In genomic region chr2:5137500-5138286, GRCm38 (mm10) we compare ENCODE assay signal across 8 mouse cellular contexts. TPM values are rescaled to one million over a fixed set of nuclear protein-coding genes. Genes with fewer than 3 reads are reported as not detected.
DNase-seq lines count a peak whose midpoint lies in the region; ATAC-seq lines count a peak whose summit lies in the region.

Gene Ccdc3, plus strand, starts transcription at chr2:5137776.

- H3K9me3 ChIP-seq in intestine, embryonic 16.5 days (ENCODE audit: control insufficient read depth, low read length) = no peaks in the 10 kb centered on the region
- no peaks in the 10 kb centered on the region for H3K9me3 ChIP-seq in neural tube, embryonic 12.5 days

- WGBS in intestine, embryonic 16.5 days = under 1% methylated on average over 76 of the region's 78 CpGs
- under 1% methylated on average over 78 of the region's 78 CpGs for WGBS in neural tube, embryonic 12.5 days

- H3K36me3 ChIP-seq in intestine, embryonic 16.5 days (ENCODE audit: control insufficient read depth, insufficient read depth, low read length) = no peaks in the 10 kb centered on the region
- H3K36me3 ChIP-seq in neural tube, embryonic 12.5 days = no peaks in the 10 kb centered on the region

- peak; percentile 44; the same call in 1 of the 2 replicates for ATAC-seq in frontal cortex, adult (ENCODE audit: low TSS enrichment)
- peak; percentile 72 for ATAC-seq in intestine, embryonic 16.5 days
- peak; percentile 46; the same call in 1 of the 2 replicates for ATAC-seq in neural tube, embryonic 12.5 days (ENCODE audit: low FRiP score, low read depth)

- no peak for DNase-seq in frontal cortex, postnatal 14 days (ENCODE audit: low spot score in 2 of 2)
- peak; percentile 54 for DNase-seq in adrenal gland, postnatal 25 days
- DNase-seq in gastrocnemius, postnatal 25 days = peak; percentile 54
- DNase-seq in liver (peak; percentile 26), adipocyte (ENCODE audit: low spot score) (no peak)

- peak within 1 kb of the TSS; percentile 95 for H3K4me2 ChIP-seq in intestine, embryonic 16.5 days (ENCODE audit: low read depth, low read length)
- H3K4me2 ChIP-seq in neural tube, embryonic 12.5 days (replicated peaks) = peak within 1 kb of the TSS; percentile 77

- peaks cover 13% of the 10 kb centered on the region for H3K4me1 ChIP-seq in intestine, embryonic 16.5 days (ENCODE audit: control insufficient read depth, insufficient read depth, low read length)
- H3K4me1 ChIP-seq in neural tube, embryonic 12.5 days = peaks cover 10% of the 10 kb centered on the region

- H3K4me3 ChIP-seq in intestine, embryonic 16.5 days (ENCODE audit: low read length) = peak within 1 kb of the TSS; percentile 63
- H3K4me3 ChIP-seq in neural tube, embryonic 12.5 days = peak within 1 kb of the TSS; percentile 42

- 0 out of 2 replicates have a peak, but pooled peaks cover 4% of the 10 kb centered on the region for H3K27me3 ChIP-seq in intestine, embryonic 16.5 days (replicated peaks; ENCODE audit: control insufficient read depth, insufficient read depth, low read length)
- peaks cover 30% of the 10 kb centered on the region for H3K27me3 ChIP-seq in neural tube, embryonic 12.5 days (replicated peaks)

- H3K27ac ChIP-seq in intestine, embryonic 16.5 days (ENCODE audit: low read length) = no peak within 1 kb of the TSS
- no peak within 1 kb of the TSS for H3K27ac ChIP-seq in neural tube, embryonic 12.5 days

- H3K9ac ChIP-seq in intestine, embryonic 16.5 days (ENCODE audit: low read depth, low read length) = peak within 1 kb of the TSS; percentile 75
- H3K9ac ChIP-seq in neural tube, embryonic 12.5 days = peak within 1 kb of the TSS; percentile 40; the same call in 1 of the 2 replicates

RNA-seq across cellular contexts. Expression of gene Ccdc3, which starts in this region (rescaled TPM):
- 4.9 and 5.0 TPM in 2 replicates for total RNA-seq in adrenal gland, postnatal 25 days (2021)
- 1 to 10 TPM; 5.4 to 5.5 TPM for total RNA-seq in gastrocnemius, postnatal 25 days (2021)
- polyA plus RNA-seq in intestine, embryonic 16.5 days (2015; fragmentation: Nextera tagmentation; extraction: Ambion mirVana) = 4.6 and 9.8 TPM in 2 replicates
- polyA plus RNA-seq in neural tube, embryonic 12.5 days (2016; fragmentation: Nextera tagmentation; extraction: Ambion mirVana) = 7.8 and 10.9 TPM in 2 replicates

Comparison
In these comparisons a context has a peak if more than half of its experiments do, and no peak if none do; other contexts are left out.
1. DNase-seq: peak in adrenal gland, postnatal 25 days (single experiment), gastrocnemius, postnatal 25 days (single experiment) and liver (single experiment); none in frontal cortex, postnatal 14 days (0 of 2) and adipocyte (single experiment).
2. Peak in every context shown above with its lines, with median percentiles within 50 percentile points of each other: ATAC-seq.